Mouse (Mus musculus): Measurements from ENCODE around the gene Sync. TPM values are rescaled to one million over a fixed set of nuclear protein-coding genes. Genes with fewer than 3 reads are reported as not detected.

The Sync gene
- polyA plus RNA-seq, 1 experiment = not detected

DNA sequence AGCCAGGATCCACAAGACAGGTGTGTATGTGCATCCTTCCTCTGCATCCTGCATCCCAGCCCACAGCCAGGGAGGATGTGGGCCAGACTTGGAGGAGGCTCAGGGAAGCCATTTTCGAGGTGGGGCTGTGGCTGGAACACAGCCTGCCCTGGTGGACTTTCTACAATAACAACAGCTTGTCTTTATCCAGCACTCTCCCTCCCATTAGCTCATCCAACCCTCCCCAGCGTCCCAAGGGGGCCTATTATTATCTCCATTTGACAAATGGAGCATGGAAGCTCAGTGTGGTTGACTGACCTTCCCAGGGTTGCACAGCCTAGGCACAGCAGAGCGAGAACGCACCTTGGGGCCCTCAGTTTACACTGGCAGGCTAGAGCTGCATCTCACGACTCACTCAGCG is 26.7 kb upstream of the Sync start:
- H3K4me1 ChIP-seq = peaks cover 88% of the 10 kb centered on the region
- H3K9me3 ChIP-seq = no peaks in the 10 kb centered on the region
- TF ChIP-seq GATA1 (IDR thresholded peaks at IDR 0.05; ENCODE audit: borderline replicate concordance, low read length) (no peak), FLI1 (IDR thresholded peaks at IDR 0.05; ENCODE audit: low read length) (no peak)

DNA sequence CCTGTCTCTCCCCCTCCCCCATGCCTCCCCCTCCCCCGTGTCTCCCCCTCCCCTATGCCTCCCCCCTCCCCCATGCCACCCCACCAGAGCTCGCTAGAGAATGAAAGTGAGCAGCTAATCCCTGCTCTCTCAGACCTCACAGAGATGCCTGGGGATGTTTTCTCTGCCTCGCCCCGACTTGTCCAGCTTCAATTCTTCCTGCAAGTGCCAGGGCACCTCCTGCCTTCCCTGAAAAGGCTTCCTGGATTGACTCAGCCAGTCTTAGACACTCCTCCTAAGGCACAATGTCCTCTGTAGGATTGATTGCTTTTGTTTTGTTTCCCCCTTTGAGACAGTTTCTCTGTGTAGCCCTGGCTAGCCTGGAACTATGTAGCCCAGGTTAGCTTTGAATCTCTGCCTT is 26.2 kb upstream of the Sync start, which contains the start of gene C77080:
TSS of gene C77080 (minus strand) at position 209 of the 400 bp plus-strand sequence.
- Histone ChIP-seq H3K36me3 (replicated peaks; ENCODE audit: low read length) (no peaks in the 10 kb centered on the region), H3K4me3 (replicated peaks) (peak within 1 kb of the TSS; percentile 64), H3K27me3 (replicated peaks) (peaks cover 2% of the 10 kb centered on the region), H3K4me1 (peaks cover 88% of the 10 kb centered on the region), H3K9me3 (no peaks in the 10 kb centered on the region)
- TF ChIP-seq FLI1 (IDR thresholded peaks at IDR 0.05; ENCODE audit: low read length) (no peak), GATA1 (IDR thresholded peaks at IDR 0.05; ENCODE audit: borderline replicate concordance, low read length) (no peak)

More for the DNA sequence above, 26.7 kb upstream of the Sync start:
- Histone ChIP-seq H3K4me3 (replicated peaks) (peak overlapping the region; percentile 64), H3K27me3 (replicated peaks) (no peaks in the 10 kb centered on the region), H3K36me3 (replicated peaks; ENCODE audit: low read length) (no peaks in the 10 kb centered on the region)

DNA sequence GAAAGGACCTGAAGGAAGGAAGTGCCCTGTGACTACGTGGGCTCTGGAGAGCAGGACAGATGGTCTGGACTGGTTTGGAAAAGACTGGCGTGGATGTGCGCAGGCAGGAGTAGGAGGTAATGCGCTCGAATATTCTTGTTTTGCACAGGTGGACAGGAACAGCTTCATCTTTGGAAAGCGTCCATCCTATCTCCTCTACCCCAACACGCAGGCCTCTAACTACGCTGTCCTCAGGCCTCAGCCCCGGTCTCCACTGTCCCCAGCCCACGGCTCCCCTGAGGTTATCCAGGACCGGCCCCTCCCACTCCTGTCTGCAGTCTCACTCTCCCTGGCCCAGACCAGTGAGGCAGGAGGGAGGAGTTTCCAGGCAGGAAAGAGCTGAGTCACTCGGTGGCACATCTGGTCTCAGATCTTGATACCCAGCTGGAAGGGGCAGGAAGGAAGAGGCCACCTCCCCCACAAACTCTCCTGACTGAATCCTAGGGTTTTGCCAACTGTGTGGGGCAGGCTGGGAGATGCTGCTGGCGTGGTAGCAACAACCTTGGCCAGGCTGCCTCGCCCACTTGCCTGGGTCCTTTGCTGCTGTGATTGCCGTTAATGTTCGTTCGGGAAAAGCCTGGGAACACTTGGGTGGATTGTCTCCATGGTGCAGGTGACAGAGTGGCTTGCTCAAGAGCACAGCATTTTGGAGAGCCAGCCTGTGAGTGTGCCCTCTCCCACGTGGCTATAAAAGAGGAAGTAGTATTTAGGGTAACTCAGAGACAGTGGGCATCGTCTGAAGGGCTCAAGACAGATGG is 24.0 kb upstream of the Sync start:
- Histone ChIP-seq H3K9me3 (no peaks in the 10 kb centered on the region), H3K27me3 (replicated peaks) (peaks cover 18% of the 10 kb centered on the region), H3K4me3 (replicated peaks) (peak overlapping the region; percentile 88), H3K36me3 (replicated peaks; ENCODE audit: low read length) (no peaks in the 10 kb centered on the region), H3K4me1 (peaks cover 95% of the 10 kb centered on the region)
- TF ChIP-seq FLI1 (IDR thresholded peaks at IDR 0.05; ENCODE audit: low read length) (peak; percentile 66), GATA1 (IDR thresholded peaks at IDR 0.05; ENCODE audit: borderline replicate concordance, low read length) (peak; percentile 76; the same call in 1 of the 3 replicates)

DNA sequence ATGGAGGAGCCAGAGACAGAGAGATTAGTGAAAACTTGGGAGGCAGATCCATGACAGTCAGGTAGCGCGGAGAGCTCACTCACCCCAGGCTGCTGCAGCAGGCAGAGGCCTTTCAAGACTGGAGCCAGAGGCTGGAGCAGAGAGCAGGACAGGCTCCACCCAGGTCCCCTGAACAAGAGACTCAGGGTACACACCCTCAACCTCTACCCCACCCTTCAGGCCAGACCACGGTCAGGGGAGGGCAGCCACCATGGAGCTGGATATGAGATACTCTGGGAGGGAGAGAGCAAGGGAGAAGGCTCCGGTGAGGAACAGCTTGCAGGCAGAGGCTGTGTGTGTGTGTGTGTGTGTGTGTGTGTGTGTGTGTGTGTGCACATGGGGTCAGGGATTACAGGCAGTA is 21.2 kb upstream of the Sync start:
- Histone ChIP-seq H3K27me3 (replicated peaks) (peaks cover 23% of the 10 kb centered on the region), H3K9me3 (no peaks in the 10 kb centered on the region), H3K4me1 (peaks cover 87% of the 10 kb centered on the region), H3K36me3 (replicated peaks; ENCODE audit: low read length) (no peaks in the 10 kb centered on the region), H3K4me3 (replicated peaks) (no peak overlapping the region)
- TF ChIP-seq FLI1 (IDR thresholded peaks at IDR 0.05; ENCODE audit: low read length) (no peak), GATA1 (IDR thresholded peaks at IDR 0.05; ENCODE audit: borderline replicate concordance, low read length) (no peak)

DNA sequence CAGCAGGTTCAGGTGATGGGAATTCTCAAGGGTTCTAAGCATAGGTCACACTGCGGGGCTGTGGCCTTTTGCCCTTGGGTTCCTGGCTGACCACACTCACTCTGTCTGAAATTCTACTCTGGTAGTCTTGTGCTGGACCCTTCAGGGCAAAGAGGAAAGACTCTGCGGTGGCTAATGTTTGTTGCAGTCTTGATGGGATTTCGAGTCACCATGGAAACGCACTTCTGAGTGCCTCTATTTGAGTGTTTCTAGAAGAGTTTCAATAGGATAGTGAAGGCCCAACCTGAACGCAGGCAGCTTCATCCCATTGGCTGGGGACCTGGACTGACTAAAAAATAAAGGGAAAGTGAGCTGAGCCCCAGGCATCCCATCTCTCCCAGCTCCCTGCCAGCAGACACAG is 20.6 kb upstream of the Sync start:
- Histone ChIP-seq H3K27me3 (replicated peaks) (peaks cover 25% of the 10 kb centered on the region), H3K4me1 (peaks cover 86% of the 10 kb centered on the region), H3K9me3 (no peaks in the 10 kb centered on the region), H3K4me3 (replicated peaks) (no peak overlapping the region), H3K36me3 (replicated peaks; ENCODE audit: low read length) (no peaks in the 10 kb centered on the region)
- TF ChIP-seq GATA1 (IDR thresholded peaks at IDR 0.05; ENCODE audit: borderline replicate concordance, low read length) (no peak), FLI1 (IDR thresholded peaks at IDR 0.05; ENCODE audit: low read length) (no peak)

DNA sequence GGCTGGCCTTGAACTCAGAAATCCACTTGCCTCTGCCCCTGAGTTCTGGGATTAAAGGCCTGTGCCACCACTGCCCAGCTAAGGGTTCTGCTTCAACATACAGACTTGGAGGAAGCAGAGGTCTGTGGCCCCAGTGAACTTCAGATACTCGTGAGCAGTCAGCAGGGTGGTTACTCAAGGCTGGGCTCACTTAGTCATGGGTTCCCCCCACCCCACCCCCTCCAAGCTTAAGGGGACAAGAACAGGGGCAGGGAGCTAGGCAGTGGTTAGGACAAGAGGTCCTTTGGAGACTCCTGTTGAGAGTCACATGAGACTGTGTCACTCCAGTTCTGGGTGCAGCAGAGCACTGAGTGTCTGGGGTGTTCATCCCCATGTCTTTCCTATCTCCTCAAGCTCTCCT is 18.7 kb upstream of the Sync start:
- TF ChIP-seq GATA1 (IDR thresholded peaks at IDR 0.05; ENCODE audit: borderline replicate concordance, low read length) (no peak), FLI1 (IDR thresholded peaks at IDR 0.05; ENCODE audit: low read length) (no peak)
- H3K4me1 ChIP-seq = peaks cover 80% of the 10 kb centered on the region
- no peaks in the 10 kb centered on the region for H3K9me3 ChIP-seq
- H3K27me3 ChIP-seq (replicated peaks) = peaks cover 37% of the 10 kb centered on the region
- H3K4me3 ChIP-seq (replicated peaks) = peak overlapping the region; percentile 9
- H3K36me3 ChIP-seq (replicated peaks; ENCODE audit: low read length) = no peaks in the 10 kb centered on the region

DNA sequence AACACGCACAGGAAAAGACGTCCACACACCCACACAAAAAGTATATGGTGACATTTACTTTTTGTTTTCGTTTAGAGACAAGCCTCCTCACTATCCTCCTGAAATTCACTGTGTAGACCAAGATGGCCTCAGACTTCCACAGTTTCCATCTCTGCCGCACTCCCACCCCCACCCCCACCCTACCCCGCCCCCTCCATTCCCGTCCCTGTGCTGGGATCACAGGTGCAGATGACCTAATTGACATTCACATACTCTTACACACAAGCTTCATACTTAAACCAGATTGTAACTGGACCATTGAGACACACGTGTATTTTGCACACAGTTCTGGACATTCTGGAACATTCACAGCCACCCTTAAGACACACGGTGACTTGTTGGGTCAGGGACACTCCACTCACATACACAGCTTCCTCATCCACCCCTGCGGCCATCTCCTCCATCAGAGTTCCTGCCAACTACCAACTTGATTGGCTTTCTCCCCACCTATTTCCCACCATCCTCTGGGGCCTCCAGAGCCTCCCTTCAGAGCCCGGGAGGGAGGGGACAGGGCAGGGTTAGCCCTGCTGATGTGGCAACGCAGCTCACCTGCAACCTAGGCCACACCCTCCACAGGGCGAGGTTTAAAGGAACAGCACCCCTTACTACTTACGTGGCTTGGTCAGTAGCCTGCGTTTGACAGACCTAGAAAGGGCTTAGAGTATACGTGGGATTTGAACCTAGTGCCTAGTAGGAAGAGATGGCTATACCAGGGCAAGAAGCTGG is 15.2 kb upstream of the Sync start:
- Histone ChIP-seq H3K36me3 (replicated peaks; ENCODE audit: low read length) (no peaks in the 10 kb centered on the region), H3K9me3 (no peaks in the 10 kb centered on the region), H3K4me1 (peaks cover 68% of the 10 kb centered on the region), H3K27me3 (replicated peaks) (peaks cover 30% of the 10 kb centered on the region), H3K4me3 (replicated peaks) (no peak overlapping the region)
- TF ChIP-seq GATA1 (IDR thresholded peaks at IDR 0.05; ENCODE audit: borderline replicate concordance, low read length) = no peak
- TF ChIP-seq FLI1 (IDR thresholded peaks at IDR 0.05; ENCODE audit: low read length) = no peak

DNA sequence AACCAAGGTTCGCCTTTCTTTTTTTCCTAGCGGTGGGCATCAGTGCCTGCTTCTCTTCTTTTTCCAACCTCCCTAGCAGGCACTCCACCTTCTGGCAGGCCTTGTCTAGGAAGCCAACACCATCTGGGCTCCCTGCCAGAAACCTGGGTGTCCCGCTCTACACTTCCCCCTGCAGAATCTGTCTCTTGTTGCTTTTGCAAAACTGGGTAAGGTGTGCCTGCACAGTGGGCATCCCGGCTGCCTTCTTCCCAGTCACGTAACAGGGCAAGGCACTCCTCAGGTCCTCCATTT is 14.7 kb upstream of the Sync start:
- Histone ChIP-seq H3K36me3 (replicated peaks; ENCODE audit: low read length) (no peaks in the 10 kb centered on the region), H3K4me1 (peaks cover 63% of the 10 kb centered on the region), H3K27me3 (replicated peaks) (peaks cover 27% of the 10 kb centered on the region), H3K9me3 (no peaks in the 10 kb centered on the region), H3K4me3 (replicated peaks) (no peak overlapping the region)
- TF ChIP-seq GATA1 (IDR thresholded peaks at IDR 0.05; ENCODE audit: borderline replicate concordance, low read length) (no peak), FLI1 (IDR thresholded peaks at IDR 0.05; ENCODE audit: low read length) (no peak)

DNA sequence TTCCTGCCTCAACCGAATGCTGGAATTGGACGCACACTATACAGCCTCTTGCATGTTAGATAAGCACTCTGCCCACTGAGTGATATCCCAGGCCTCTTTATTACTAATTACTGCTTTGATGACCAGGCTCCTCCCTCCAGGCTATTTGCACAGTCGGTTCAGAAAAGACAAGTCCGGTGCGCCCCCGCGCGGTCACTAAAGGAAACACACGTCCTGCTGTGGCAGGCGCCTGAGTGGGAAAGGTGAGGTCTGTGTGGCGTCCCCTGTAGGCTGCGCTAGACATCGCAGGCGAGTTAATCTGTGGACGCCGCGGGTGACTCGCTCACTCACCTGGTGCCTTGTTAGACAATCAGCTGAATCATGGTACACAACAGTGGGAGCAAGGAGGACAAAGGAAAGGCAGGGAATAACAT is 11.0 kb upstream of the Sync start:
- peaks cover 26% of the 10 kb centered on the region for H3K27me3 ChIP-seq (replicated peaks)
- H3K36me3 ChIP-seq (replicated peaks; ENCODE audit: low read length) = no peaks in the 10 kb centered on the region
- peaks cover 5% of the 10 kb centered on the region for H3K9me3 ChIP-seq
- TF ChIP-seq FLI1 (IDR thresholded peaks at IDR 0.05; ENCODE audit: low read length) (no peak), GATA1 (IDR thresholded peaks at IDR 0.05; ENCODE audit: borderline replicate concordance, low read length) (no peak)
- peak overlapping the region; percentile 80 for H3K4me3 ChIP-seq (replicated peaks)
- H3K4me1 ChIP-seq = peaks cover 33% of the 10 kb centered on the region

DNA sequence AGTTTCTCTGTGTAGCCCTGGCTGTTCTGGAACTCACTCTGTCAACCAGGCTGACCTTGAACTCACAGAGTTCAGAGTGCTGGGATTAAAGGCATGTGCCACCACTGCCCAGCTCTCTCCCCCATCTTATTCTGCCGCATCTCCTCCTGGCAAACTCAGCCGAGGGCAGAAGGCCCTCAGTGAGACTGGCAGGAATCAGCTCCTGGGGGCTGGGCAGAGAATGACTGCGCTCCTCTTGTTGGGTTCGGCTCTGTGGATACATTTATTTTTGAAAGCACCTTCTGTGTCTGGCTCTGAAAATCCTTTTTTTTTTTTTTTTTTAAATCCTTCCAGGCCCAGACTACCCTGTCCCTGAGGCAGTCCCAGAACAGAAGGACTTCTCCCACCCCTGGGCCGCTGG is 4.6 kb upstream of the Sync start:
- TF ChIP-seq GATA1 (IDR thresholded peaks at IDR 0.05; ENCODE audit: borderline replicate concordance, low read length) (no peak), FLI1 (IDR thresholded peaks at IDR 0.05; ENCODE audit: low read length) (no peak)
- Histone ChIP-seq H3K4me3 (replicated peaks) (no peak overlapping the region), H3K4me1 (peaks cover 19% of the 10 kb centered on the region), H3K36me3 (replicated peaks; ENCODE audit: low read length) (no peaks in the 10 kb centered on the region), H3K27me3 (replicated peaks) (peaks cover 54% of the 10 kb centered on the region), H3K9me3 (peaks cover 10% of the 10 kb centered on the region)
